Mouse (Mus musculus) granulocyte monocyte progenitor cell, adult 5-6 weeks (primary cell): ENCODE results near the gene Abhd8. TPM values are rescaled to one million over a fixed set of nuclear protein-coding genes. Genes with fewer than 3 reads are reported as not detected.

Experiments used
- ATAC-seq: replicated peaks from 2 replicates; pipeline ENCODE4 v1.8.0; 2016; ENCODE audit warnings: mild to moderate bottlenecking, moderate TSS enrichment, inconsistent platforms; ENCODE audit not compliant: poor library complexity, severe bottlenecking
- total RNA-seq, 2 experiments: library from RNA; stranded (forward) in 1 of 2; stranded (reverse) in 1 of 2; fragments of 200-712, 200-1000 nt in 1 of 2; fragments of >200 nt in 1 of 2; fragmentation: Nextera tagmentation in 1 of 2; gene quantifications; 2 replicates each; pipeline ENCODE4 v1.2.3; 2014 to 2017

Abhd8 gene
- total RNA-seq, 2 experiments from 2014 or later = 1.6 to 4.7 TPM

GRCm38 (mm10) chr8:71483932-71484331, 20.5 kb upstream of the Abhd8 start:
- no peak; the same call in 1 of the 2 replicates for ATAC-seq

GRCm38 (mm10) chr8:71478943-71479342, 15.5 kb upstream of the Abhd8 start:
- ATAC-seq = no peak

GRCm38 (mm10) chr8:71477196-71477845, 13.9 kb upstream of the Abhd8 start:
- peak; percentile 42 for ATAC-seq

- ATAC-seq = peak; percentile 61
Observed at GRCm38 (mm10) chr8:71476099-71476940, 12.9 kb upstream of the Abhd8 start.

- no peak for ATAC-seq
Observed at GRCm38 (mm10) chr8:71475702-71476075, 12.2 kb upstream of the Abhd8 start.

GRCm38 (mm10) chr8:71474785-71475701, 11.6 kb upstream of the Abhd8 start:
- ATAC-seq = no peak

- ATAC-seq = no peak
Observed at GRCm38 (mm10) chr8:71474344-71474743, 10.9 kb upstream of the Abhd8 start.

GRCm38 (mm10) chr8:71472601-71473386, 9.3 kb upstream of the Abhd8 start:
- no peak for ATAC-seq

GRCm38 (mm10) chr8:71471861-71472260, 8.4 kb upstream of the Abhd8 start:
- ATAC-seq = no peak

- ATAC-seq = no peak
Observed at GRCm38 (mm10) chr8:71470913-71471255, 7.4 kb upstream of the Abhd8 start.

- no peak for ATAC-seq
Observed at GRCm38 (mm10) chr8:71470146-71470912, 6.9 kb upstream of the Abhd8 start.

GRCm38 (mm10) chr8:71469411-71469810, 6.0 kb upstream of the Abhd8 start:
- ATAC-seq = no peak

- peak; percentile 76 for ATAC-seq
Observed at GRCm38 (mm10) chr8:71468916-71469315, 5.5 kb upstream of the Abhd8 start, which contains the start of gene Dda1. TSS of gene Dda1 (plus strand) at chr8:71469199.

GRCm38 (mm10) chr8:71468001-71468400, 4.5 kb upstream of the Abhd8 start:
- no peak for ATAC-seq

GRCm38 (mm10) chr8:71467201-71467600, 3.7 kb upstream of the Abhd8 start:
- no peak for ATAC-seq

GRCm38 (mm10) chr8:71466198-71466597, 2.7 kb upstream of the Abhd8 start:
- ATAC-seq = no peak

- ATAC-seq = no peak
Observed at GRCm38 (mm10) chr8:71465733-71466132, 2.3 kb upstream of the Abhd8 start.

- peak; percentile 74 for ATAC-seq
Observed at GRCm38 (mm10) chr8:71464513-71465500, 1.4 kb upstream of the Abhd8 start, which contains the start of gene Mrpl34. TSS of gene Mrpl34 (plus strand) at chr8:71464959.
